Mouse (Mus musculus) lung, embryonic 14.5 days (tissue): Measurements from ENCODE around the gene Rpl37. TPM values are rescaled to one million over a fixed set of nuclear protein-coding genes. Genes with fewer than 3 reads are reported as not detected.

ENCODE experiments used
- ATAC-seq: fragments of 200-750 bp; cut with Nextera tagmentation; 2 replicates; pipeline ENCODE4 v1.8.0; 2017; ENCODE audit warnings: mild to moderate bottlenecking, moderate TSS enrichment, moderate library complexity; ENCODE audit not compliant: insufficient read depth
- DNase-seq: peaks from one replicate; pipeline ENCODE4 v3.0.0-alpha.2; 2015
- H3K27ac ChIP-seq: fragments of 300-500 bp; sonication (generic); 2 replicates; pipeline ENCODE4 v1.5.1; 2014; ENCODE audit warnings: low read depth, mild to moderate bottlenecking, moderate library complexity
- H3K27me3 ChIP-seq: fragments of 300-500 bp; sonication (generic); 2 replicates; pipeline ENCODE4 v1.6.1; 2014; ENCODE audit warnings: low read length, control low read depth; ENCODE audit not compliant: insufficient read depth
- H3K36me3 ChIP-seq: fragments of 300-500 bp; sonication (generic); 2 replicates; pipeline ENCODE4 v1.6.1; 2014; ENCODE audit warnings: control low read depth; ENCODE audit not compliant: insufficient read depth
- H3K4me1 ChIP-seq: fragments of 300-500 bp; sonication (generic); 2 replicates; pipeline ENCODE4 v1.6.1; 2014; ENCODE audit warnings: antibody characterized with exemption, control low read depth; ENCODE audit not compliant: insufficient read depth
- H3K4me2 ChIP-seq: fragments of 300-500 bp; sonication (generic); 2 replicates; pipeline ENCODE4 v1.6.1; 2014; ENCODE audit warnings: mild to moderate bottlenecking
- H3K4me3 ChIP-seq: fragments of 300-500 bp; sonication (generic); 2 replicates; pipeline ENCODE4 v1.5.1; 2014; ENCODE audit warnings: low read depth, low read length
- H3K9ac ChIP-seq: fragments of 300-500 bp; sonication (generic); 2 replicates; pipeline ENCODE4 v1.6.1; 2014
- H3K9me3 ChIP-seq: fragments of 300-500 bp; sonication (generic); 2 replicates; pipeline ENCODE4 v1.6.1; 2016; ENCODE audit warnings: low read depth, low read length, control low read depth
- CTCF ChIP-seq: IDR thresholded peaks from 2 replicates; pipeline ENCODE4 v1.5.1; 2016; ENCODE audit warnings: antibody characterized with exemption, low read depth
- WGBS: fragments of 180-500 bp; shearing (Covaris S2); extraction: QIAGEN DNeasy Blood & Tissue Kit; methylation state at CpG from one replicate; pipeline ENCODE4 v1.1.7; 2014; 5-methylcytosine and 5-hydroxymethylcytosine counted together
- polyA plus RNA-seq: library from polyadenylated mRNA; unstranded; fragments of >200 nt; fragmentation: Nextera tagmentation; extraction: Ambion mirVana; gene quantifications from 2 replicates; pipeline ENCODE4 v1.2.1, GENCODE M21; 2014

Rpl37 gene
- polyA plus RNA-seq, 1 experiment from 2014 or later: 683 TPM

- Histone ChIP-seq H3K27me3 (no peaks in the 10 kb centered on the region), H3K36me3 (no peaks in the 10 kb centered on the region), H3K9ac (peak within 1 kb of the TSS; percentile 87), H3K4me1 (peaks cover 7% of the 10 kb centered on the region; the same call in 1 of the 2 replicates), H3K4me3 (peak within 1 kb of the TSS; percentile 87), H3K4me2 (peak within 1 kb of the TSS; percentile 81), H3K9me3 (no peaks in the 10 kb centered on the region), H3K27ac (peak within 1 kb of the TSS; percentile 90)
- DNase-seq: peak; percentile 78
- peak; percentile 20; the same call in 1 of the 2 replicates for TF ChIP-seq CTCF
- under 1% methylated on average over 73 of the region's 80 CpGs for WGBS
- peak; percentile 91 for ATAC-seq
Observed at GRCm38 (mm10) chr15:5143361-5144020, 27.0 kb downstream of the Rpl37 start, which contains the start of gene Prkaa1. Gene Prkaa1, plus strand, starts transcription at chr15:5143861.

- DNase-seq (peak; percentile 83), ATAC-seq (peak; percentile 91)
- peak overlapping the region; percentile 87 for H3K9ac ChIP-seq
- peak; percentile 39 for TF ChIP-seq CTCF
- H3K4me2 ChIP-seq: peak overlapping the region; percentile 81
- peak overlapping the region; percentile 87 for H3K4me3 ChIP-seq
- peak overlapping the region; percentile 90 for H3K27ac ChIP-seq
- WGBS: under 1% methylated on average over 56 of the region's 61 CpGs
- no peaks in the 10 kb centered on the region for H3K36me3 ChIP-seq
- peaks cover 7% of the 10 kb centered on the region; the same call in 1 of the 2 replicates for H3K4me1 ChIP-seq
- no peaks in the 10 kb centered on the region for H3K9me3 ChIP-seq
- H3K27me3 ChIP-seq: no peaks in the 10 kb centered on the region
Observed at GRCm38 (mm10) chr15:5144021-5144778, 27.8 kb downstream of the Rpl37 start.

DNA sequence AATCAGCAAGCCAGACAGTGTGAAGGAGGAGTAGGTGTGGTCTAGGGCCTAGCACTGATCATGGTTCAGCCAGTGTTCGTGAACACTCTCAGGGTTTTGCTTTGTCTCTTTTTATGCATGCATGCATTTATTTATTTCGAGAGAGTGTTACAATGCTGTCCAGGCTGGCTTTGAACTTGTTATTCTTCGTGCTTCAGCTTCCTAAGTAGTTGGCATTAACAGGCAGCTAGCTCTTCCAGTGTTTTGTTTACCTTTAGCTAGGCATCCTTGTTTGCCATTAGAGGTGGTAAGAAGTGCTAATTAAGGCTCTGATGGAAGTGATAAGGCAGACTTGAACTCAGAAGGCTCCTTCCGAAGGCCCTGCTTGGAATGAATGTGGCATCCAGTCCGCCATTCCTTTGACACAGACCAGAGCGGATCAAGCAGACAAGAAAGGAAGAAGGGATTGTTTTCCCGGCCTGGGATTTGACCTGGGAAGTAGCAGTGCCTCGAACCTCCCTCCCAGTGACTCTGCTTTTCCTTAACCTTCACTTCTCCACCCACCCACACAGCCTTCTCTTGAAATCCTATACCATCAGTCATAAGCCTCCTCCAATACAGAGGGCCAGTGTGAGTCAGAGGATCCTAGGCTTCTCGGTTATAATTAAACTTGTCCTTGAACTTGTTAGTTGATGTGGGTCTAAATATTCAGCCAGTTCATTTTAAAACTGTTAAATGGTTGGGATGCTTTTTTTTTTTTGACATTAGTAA lies 28.9 kb downstream of the Rpl37 start:
- H3K9me3 ChIP-seq: no peaks in the 10 kb centered on the region
- no peak for DNase-seq
- 36% methylated on average over 9 of the region's 9 CpGs for WGBS
- H3K9ac ChIP-seq: peak overlapping the region; percentile 87; the same call in 1 of the 2 replicates
- no peak overlapping the region for H3K27ac ChIP-seq
- no peak for ATAC-seq
- no peak for TF ChIP-seq CTCF
- peaks cover 7% of the 10 kb centered on the region; the same call in 1 of the 2 replicates for H3K4me1 ChIP-seq
- H3K4me2 ChIP-seq: peak overlapping the region; percentile 81
- H3K4me3 ChIP-seq: peak overlapping the region; percentile 87
- H3K36me3 ChIP-seq: no peaks in the 10 kb centered on the region
- no peaks in the 10 kb centered on the region for H3K27me3 ChIP-seq

DNA sequence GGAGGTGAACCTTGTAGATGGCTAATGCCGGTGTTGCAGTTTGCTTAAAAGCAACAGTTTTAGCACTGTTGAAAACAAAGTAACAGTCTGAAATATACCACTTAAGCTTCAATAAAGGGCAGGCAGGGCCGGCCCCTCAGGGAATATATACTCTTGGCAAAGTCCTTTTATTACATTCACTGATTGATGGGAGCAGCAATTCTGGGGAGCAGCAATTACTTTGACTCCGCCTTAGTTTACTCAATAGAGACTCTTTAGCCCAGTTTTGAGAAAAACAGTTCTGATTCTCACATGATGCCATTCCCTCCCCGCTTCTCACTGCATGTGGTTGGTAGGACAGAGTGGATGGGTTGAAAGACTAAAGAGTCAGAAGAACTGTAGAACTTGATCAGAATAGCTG lies 32.7 kb downstream of the Rpl37 start:
- no peak overlapping the region for H3K9ac ChIP-seq
- H3K4me3 ChIP-seq: no peak overlapping the region
- H3K4me2 ChIP-seq: no peak overlapping the region
- no peak for TF ChIP-seq CTCF
- H3K9me3 ChIP-seq: no peaks in the 10 kb centered on the region
- no peaks in the 10 kb centered on the region for H3K27me3 ChIP-seq
- H3K4me1 ChIP-seq: peaks cover 7% of the 10 kb centered on the region; the same call in 1 of the 2 replicates
- no peak overlapping the region for H3K27ac ChIP-seq
- WGBS: 80% methylated on average over 4 of the region's 4 CpGs
- DNase-seq (no peak), ATAC-seq (no peak)
- no peaks in the 10 kb centered on the region for H3K36me3 ChIP-seq

DNA sequence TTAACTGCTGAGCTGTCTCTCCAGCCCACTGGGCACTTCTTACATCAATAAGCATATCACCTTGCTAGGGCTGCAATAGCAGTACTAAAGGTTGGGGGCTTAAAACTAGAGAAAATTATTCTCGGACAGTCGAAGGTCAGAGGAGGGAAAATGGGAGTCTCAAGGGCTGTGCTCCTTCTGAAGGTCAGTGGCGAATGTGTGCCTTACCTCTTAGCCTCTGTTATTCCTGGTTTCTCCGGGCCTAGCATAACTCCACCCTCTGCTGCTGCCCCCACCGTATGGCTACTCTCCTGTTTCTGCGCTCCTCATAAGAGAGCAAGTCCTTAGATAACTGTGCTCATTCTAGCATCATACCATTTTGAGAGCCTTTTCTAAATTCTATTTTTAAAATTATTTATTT lies 35.7 kb downstream of the Rpl37 start:
- H3K27me3 ChIP-seq: no peaks in the 10 kb centered on the region
- 85% methylated on average over 6 of the region's 6 CpGs for WGBS
- H3K4me1 ChIP-seq: 0 out of 2 replicates have a peak, but pooled peaks cover 5% of the 10 kb centered on the region
- no peak overlapping the region for H3K9ac ChIP-seq
- no peak for ATAC-seq
- no peaks in the 10 kb centered on the region for H3K36me3 ChIP-seq
- DNase-seq: no peak
- H3K4me2 ChIP-seq: no peak overlapping the region
- H3K9me3 ChIP-seq: no peaks in the 10 kb centered on the region
- H3K4me3 ChIP-seq: no peak overlapping the region
- no peak for TF ChIP-seq CTCF
- no peak overlapping the region for H3K27ac ChIP-seq

DNA sequence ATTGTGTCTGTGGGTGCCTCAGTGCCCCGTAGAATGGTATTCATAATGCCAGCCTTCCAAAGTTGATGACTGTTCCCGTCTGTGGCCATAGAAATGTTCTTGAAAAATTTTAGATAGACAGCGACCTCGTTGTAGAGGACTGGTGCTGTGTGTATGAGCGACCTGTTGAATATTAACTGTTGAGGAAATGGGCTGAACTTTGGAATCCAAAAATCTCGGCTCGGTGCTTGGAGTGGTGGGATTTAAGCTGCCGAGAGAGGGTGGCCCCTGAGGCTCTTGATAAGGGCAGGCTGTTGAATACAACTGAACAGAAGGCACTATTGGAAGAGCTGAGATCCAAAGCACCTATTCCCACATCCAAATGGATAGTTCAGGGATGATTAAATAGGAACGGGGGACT lies 38.2 kb downstream of the Rpl37 start:
- H3K27me3 ChIP-seq: no peaks in the 10 kb centered on the region
- no peak overlapping the region for H3K4me2 ChIP-seq
- no peak overlapping the region for H3K9ac ChIP-seq
- no peaks in the 10 kb centered on the region for H3K9me3 ChIP-seq
- no peak overlapping the region for H3K27ac ChIP-seq
- WGBS: 59% methylated on average over 9 of the region's 9 CpGs
- ATAC-seq: peak; percentile 10; the same call in 1 of the 2 replicates
- H3K4me3 ChIP-seq: no peak overlapping the region
- H3K4me1 ChIP-seq: 0 out of 2 replicates have a peak, but pooled peaks cover 5% of the 10 kb centered on the region
- DNase-seq: no peak
- no peak for TF ChIP-seq CTCF
- H3K36me3 ChIP-seq: no peaks in the 10 kb centered on the region
